Mouse (Mus musculus) kidney, embryonic 16.5 days (tissue): ENCODE measurements around the gene Mrtfb. TPM values are rescaled to one million over a fixed set of nuclear protein-coding genes. Genes with fewer than 3 reads are reported as not detected.

ENCODE experiments used
- ATAC-seq: fragments of 200-750 bp; cut with Nextera tagmentation; 2 replicates; pipeline ENCODE4 v1.8.0; 2017; ENCODE audit warnings: moderate TSS enrichment; ENCODE audit not compliant: low FRiP score, low TSS enrichment
- H3K27ac ChIP-seq: fragments of 300-500 bp; sonication (generic); 2 replicates; pipeline ENCODE4 v1.5.1; 2014; ENCODE audit warnings: low read length
- H3K27me3 ChIP-seq: fragments of 300-500 bp; sonication (generic); 2 replicates; pipeline ENCODE4 v1.6.1; 2014; ENCODE audit warnings: low read length, control low read depth, mixed read lengths; ENCODE audit not compliant: insufficient read depth
- H3K36me3 ChIP-seq: fragments of 300-500 bp; sonication (generic); 2 replicates; pipeline ENCODE4 v1.6.1; 2014; ENCODE audit warnings: low read length, control low read depth, mixed read lengths; ENCODE audit not compliant: insufficient read depth
- H3K4me1 ChIP-seq: fragments of 300-500 bp; sonication (generic); 2 replicates; pipeline ENCODE4 v1.6.1; 2014; ENCODE audit warnings: low read length, control low read depth, mixed read lengths; ENCODE audit not compliant: insufficient read depth
- H3K4me2 ChIP-seq: fragments of 300-500 bp; sonication (generic); replicated peaks from 2 replicates; pipeline ENCODE4 v1.6.1; 2014; ENCODE audit warnings: low read depth, low read length
- H3K4me3 ChIP-seq: fragments of 300-500 bp; sonication (generic); 2 replicates; pipeline ENCODE4 v1.5.1; 2014; ENCODE audit warnings: mild to moderate bottlenecking, low read length
- H3K9ac ChIP-seq: fragments of 300-500 bp; sonication (generic); replicated peaks from 2 replicates; pipeline ENCODE4 v1.6.1; 2014; ENCODE audit warnings: low read length
- H3K9me3 ChIP-seq: fragments of 300-500 bp; sonication (generic); 2 replicates; pipeline ENCODE4 v1.6.1; 2016; ENCODE audit warnings: low read length, control low read depth
- WGBS: fragments of 180-500 bp; shearing (Covaris S2); extraction: QIAGEN DNeasy Blood & Tissue Kit; methylation state at CpG from one replicate; pipeline ENCODE4 v1.1.7; 2014; 5-methylcytosine and 5-hydroxymethylcytosine counted together
- polyA plus RNA-seq: library from polyadenylated mRNA; unstranded; fragments of >200 nt; fragmentation: Nextera tagmentation; extraction: Ambion mirVana; gene quantifications from 2 replicates; pipeline ENCODE4 v1.2.1, GENCODE M21; 2015

Gene Mrtfb
- polyA plus RNA-seq, 1 experiment from 2014 or later: 18.8 TPM

- no peaks in the 10 kb centered on the region for H3K36me3 ChIP-seq
- no peak overlapping the region for H3K4me2 ChIP-seq
- no peak overlapping the region for H3K9ac ChIP-seq
- no peak for ATAC-seq
- no peak overlapping the region for H3K27ac ChIP-seq
- no peak overlapping the region for H3K4me3 ChIP-seq
- no peaks in the 10 kb centered on the region for H3K4me1 ChIP-seq
- H3K9me3 ChIP-seq: no peaks in the 10 kb centered on the region
- H3K27me3 ChIP-seq: no peaks in the 10 kb centered on the region
- WGBS: 74% methylated on average over 4 of the region's 4 CpGs
Measured at GRCm38 (mm10) chr16:13239039-13239438, 17.2 kb upstream of the Mrtfb start.

- H3K36me3 ChIP-seq: no peaks in the 10 kb centered on the region
- H3K27ac ChIP-seq: no peak overlapping the region
- ATAC-seq: no peak
- no peaks in the 10 kb centered on the region for H3K4me1 ChIP-seq
- H3K27me3 ChIP-seq: no peaks in the 10 kb centered on the region
- WGBS: 54% methylated on average over 2 of the region's 2 CpGs
- H3K4me2 ChIP-seq: no peak overlapping the region
- H3K4me3 ChIP-seq: no peak overlapping the region
- H3K9me3 ChIP-seq: no peaks in the 10 kb centered on the region
- no peak overlapping the region for H3K9ac ChIP-seq
Measured at GRCm38 (mm10) chr16:13239544-13239943, 16.7 kb upstream of the Mrtfb start.

GRCm38 (mm10) chr16:13240326-13240725, 16.0 kb upstream of the Mrtfb start:
- H3K9me3 ChIP-seq: no peaks in the 10 kb centered on the region
- H3K9ac ChIP-seq: no peak overlapping the region
- H3K27me3 ChIP-seq: no peaks in the 10 kb centered on the region
- no peaks in the 10 kb centered on the region for H3K36me3 ChIP-seq
- H3K4me3 ChIP-seq: no peak overlapping the region
- H3K4me1 ChIP-seq: no peaks in the 10 kb centered on the region
- H3K27ac ChIP-seq: no peak overlapping the region
- 79% methylated on average over 7 of the region's 7 CpGs for WGBS
- no peak overlapping the region for H3K4me2 ChIP-seq
- ATAC-seq: no peak

GRCm38 (mm10) chr16:13245658-13246057, 10.6 kb upstream of the Mrtfb start:
- H3K9me3 ChIP-seq: no peaks in the 10 kb centered on the region
- no peak overlapping the region for H3K4me3 ChIP-seq
- no peak overlapping the region for H3K9ac ChIP-seq
- WGBS: 28% methylated on average over 4 of the region's 4 CpGs
- no peak for ATAC-seq
- no peak overlapping the region for H3K27ac ChIP-seq
- no peak overlapping the region for H3K4me2 ChIP-seq
- no peaks in the 10 kb centered on the region for H3K36me3 ChIP-seq
- H3K4me1 ChIP-seq: no peaks in the 10 kb centered on the region
- H3K27me3 ChIP-seq: no peaks in the 10 kb centered on the region

GRCm38 (mm10) chr16:13246855-13247254, 9.4 kb upstream of the Mrtfb start:
- no peak overlapping the region for H3K4me3 ChIP-seq
- no peaks in the 10 kb centered on the region for H3K27me3 ChIP-seq
- H3K4me1 ChIP-seq: no peaks in the 10 kb centered on the region
- H3K36me3 ChIP-seq: no peaks in the 10 kb centered on the region
- 77% methylated on average over 3 of the region's 3 CpGs for WGBS
- no peak overlapping the region for H3K9ac ChIP-seq
- H3K9me3 ChIP-seq: no peaks in the 10 kb centered on the region
- H3K4me2 ChIP-seq: no peak overlapping the region
- H3K27ac ChIP-seq: no peak overlapping the region
- ATAC-seq: no peak

GRCm38 (mm10) chr16:13250061-13250460, 6.2 kb upstream of the Mrtfb start:
- H3K9me3 ChIP-seq: no peaks in the 10 kb centered on the region
- H3K4me3 ChIP-seq: no peak overlapping the region
- 70% methylated on average over 5 of the region's 5 CpGs for WGBS
- no peaks in the 10 kb centered on the region for H3K36me3 ChIP-seq
- no peak overlapping the region for H3K27ac ChIP-seq
- H3K9ac ChIP-seq: no peak overlapping the region
- H3K4me2 ChIP-seq: no peak overlapping the region
- ATAC-seq: no peak
- no peaks in the 10 kb centered on the region for H3K4me1 ChIP-seq
- no peaks in the 10 kb centered on the region for H3K27me3 ChIP-seq

- Histone ChIP-seq H3K36me3 (no peaks in the 10 kb centered on the region), H3K4me3 (peak overlapping the region; percentile 75), H3K27me3 (no peaks in the 10 kb centered on the region), H3K4me2 (peak overlapping the region; percentile 85), H3K27ac (peak overlapping the region; percentile 92), H3K9me3 (no peaks in the 10 kb centered on the region), H3K4me1 (peaks cover 15% of the 10 kb centered on the region), H3K9ac (peak overlapping the region; percentile 95)
- peak; percentile 83 for ATAC-seq
- 4% methylated on average over 63 of the region's 64 CpGs for WGBS
Measured at GRCm38 (mm10) chr16:13256667-13257527, 616 bp downstream of the Mrtfb start.

GRCm38 (mm10) chr16:13257528-13257835, 1.2 kb downstream of the Mrtfb start:
- peaks cover 15% of the 10 kb centered on the region for H3K4me1 ChIP-seq
- H3K36me3 ChIP-seq: no peaks in the 10 kb centered on the region
- no peaks in the 10 kb centered on the region for H3K9me3 ChIP-seq
- peak overlapping the region; percentile 75 for H3K4me3 ChIP-seq
- H3K27me3 ChIP-seq: no peaks in the 10 kb centered on the region
- 34% methylated on average over 5 of the region's 5 CpGs for WGBS
- H3K27ac ChIP-seq: no peak overlapping the region
- peak overlapping the region; percentile 95 for H3K9ac ChIP-seq
- peak overlapping the region; percentile 85 for H3K4me2 ChIP-seq
- no peak for ATAC-seq

- no peak for ATAC-seq
- no peaks in the 10 kb centered on the region for H3K27me3 ChIP-seq
Measured at GRCm38 (mm10) chr16:13259026-13259425, 2.7 kb downstream of the Mrtfb start.

GRCm38 (mm10) chr16:13266312-13266711, 10.0 kb downstream of the Mrtfb start:
- Histone ChIP-seq H3K9ac (no peak overlapping the region), H3K4me1 (no peaks in the 10 kb centered on the region), H3K9me3 (peaks cover 6% of the 10 kb centered on the region; the same call in 1 of the 2 replicates), H3K27me3 (no peaks in the 10 kb centered on the region), H3K4me2 (no peak overlapping the region), H3K4me3 (no peak overlapping the region), H3K27ac (no peak overlapping the region), H3K36me3 (peaks cover 37% of the 10 kb centered on the region)
- 67% methylated on average over 3 of the region's 3 CpGs for WGBS
- ATAC-seq: no peak

More at GRCm38 (mm10) chr16:13259026-13259425, 2.7 kb downstream of the Mrtfb start:
- Histone ChIP-seq H3K27ac (no peak overlapping the region), H3K9me3 (0 out of 2 replicates have a peak, but pooled peaks cover 2% of the 10 kb centered on the region), H3K4me1 (peaks cover 15% of the 10 kb centered on the region), H3K4me2 (no peak overlapping the region), H3K9ac (no peak overlapping the region), H3K4me3 (no peak overlapping the region), H3K36me3 (0 out of 2 replicates have a peak, but pooled peaks cover 3% of the 10 kb centered on the region)
- WGBS: 90% methylated on average over 2 of the region's 2 CpGs
